Comparison of ENCODE assay signal across 11 mouse cellular contexts in the genomic region with DNA sequence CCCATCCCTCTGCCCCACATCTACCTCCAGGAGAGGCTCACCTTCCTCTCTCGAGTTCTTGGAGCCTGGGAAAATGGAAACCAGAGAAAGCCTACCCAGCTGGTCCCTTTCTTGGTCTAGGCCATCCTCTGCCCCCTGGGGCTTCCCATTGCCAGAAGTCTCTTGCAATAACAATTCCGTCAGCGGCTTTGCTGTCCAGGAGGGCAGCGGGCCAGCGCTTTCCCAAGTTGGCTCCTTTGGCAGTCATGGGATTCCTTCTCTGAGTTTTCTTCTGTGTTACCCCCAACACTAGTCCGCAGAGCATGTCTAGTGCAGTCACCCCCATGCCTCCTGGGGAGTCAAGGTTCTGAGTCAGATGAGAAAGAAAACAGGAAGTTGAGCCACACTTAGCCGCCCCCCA. TPM values are rescaled to one million over a fixed set of nuclear protein-coding genes. Genes with fewer than 3 reads are reported as not detected.
DNase-seq lines count a peak whose midpoint lies in the region; ATAC-seq lines count a peak whose summit lies in the region.
"Had no signal": no experiment of that assay in that cellular context is flagged by ENCODE, and none has a peak within 500 bp of the region (broad histone marks: within the 10 kb centered on the region; RNA-seq: fewer than 3 reads in every experiment).

No protein-coding gene starts in this region.

- H3K4me2 ChIP-seq in kidney, embryonic 14.5 days (replicated peaks; ENCODE audit: low read depth, low read length), result no peak overlapping the region
- H3K4me2 ChIP-seq: lung, embryonic 14.5 days; neural tube, embryonic 12.5 days had no signal

- no peaks in the 10 kb centered on the region for H3K4me1 ChIP-seq in kidney, embryonic 14.5 days (ENCODE audit: control insufficient read depth, insufficient read depth, low read length)
- H3K4me1 ChIP-seq: embryonic facial prominence, embryonic 10.5 days; neural tube, embryonic 12.5 days had no signal

- DNase-seq in kidney, adult 11 months, result peak; percentile 51
- DNase-seq in gastrocnemius, adult 18-20 months (ENCODE audit: low spot score), result peak; percentile 91
- DNase-seq in heart, postnatal 4 days, result peak; percentile 88
- peak; percentile 61 for DNase-seq in ovary, postnatal 14 days (ENCODE audit: low spot score)
- DNase-seq in layer of hippocampus, postnatal 14 days (ENCODE audit: low spot score in 2 of 2), result no peak
- DNase-seq in retina, postnatal 1 day, result no peak
- DNase-seq in cerebellum, adult 18-20 months, result no peak
- DNase-seq: lung, embryonic 14.5 days had no signal

- H3K27me3 ChIP-seq in kidney, embryonic 14.5 days (ENCODE audit: control insufficient read depth, insufficient read depth, low read length), result no peaks in the 10 kb centered on the region
- H3K27me3 ChIP-seq: neural tube, embryonic 12.5 days had no signal

- no peaks in the 10 kb centered on the region for H3K9me3 ChIP-seq in kidney, embryonic 14.5 days (ENCODE audit: control insufficient read depth, low read length)
- H3K9me3 ChIP-seq: embryonic facial prominence, embryonic 10.5 days; neural tube, embryonic 12.5 days had no signal

- no peak overlapping the region for H3K9ac ChIP-seq in kidney, embryonic 14.5 days (ENCODE audit: low read depth, low read length)
- H3K9ac ChIP-seq: lung, embryonic 14.5 days; neural tube, embryonic 12.5 days had no signal

- no peaks in the 10 kb centered on the region for H3K36me3 ChIP-seq in kidney, embryonic 14.5 days (ENCODE audit: control insufficient read depth, insufficient read depth, low read length)
- H3K36me3 ChIP-seq: embryonic facial prominence, embryonic 10.5 days; neural tube, embryonic 12.5 days had no signal

- no peak for ATAC-seq in kidney, embryonic 14.5 days (ENCODE audit: low FRiP score, low TSS enrichment)

- H3K4me3 ChIP-seq in kidney, embryonic 14.5 days (ENCODE audit: low read length), result no peak overlapping the region
- H3K4me3 ChIP-seq: embryonic facial prominence, embryonic 10.5 days; neural tube, embryonic 12.5 days had no signal

- 65% methylated on average over 7 of the region's 7 CpGs for WGBS in kidney, embryonic 14.5 days

- no peak overlapping the region for H3K27ac ChIP-seq in kidney, embryonic 14.5 days (ENCODE audit: low read depth, low read length)
- H3K27ac ChIP-seq: embryonic facial prominence, embryonic 10.5 days; neural tube, embryonic 12.5 days had no signal

RNA-seq across cellular contexts. Expression of a gene that starts 22.6 kb away (rescaled TPM):
- 0.15 and 0.26 TPM in 2 replicates for polyA plus RNA-seq in kidney, embryonic 14.5 days (2014; fragmentation: Nextera tagmentation; extraction: Ambion mirVana)
- 10 to 100 TPM; 28.3 to 32.8 TPM for total RNA-seq in gastrocnemius, adult 18-20 months (2021)
- 10 to 100 TPM; 47.1 to 54.2 TPM for total RNA-seq in heart, postnatal 4 days (2021)
- 1 to 10 TPM; 4.6 to 5.4 TPM for total RNA-seq in layer of hippocampus, postnatal 14 days (2021)
- polyA plus RNA-seq: embryonic facial prominence, embryonic 10.5 days had no signal

RNA-seq across cellular contexts. Expression of a gene that starts 46.0 kb away (rescaled TPM):
- polyA plus RNA-seq in kidney, embryonic 14.5 days (2014; fragmentation: Nextera tagmentation; extraction: Ambion mirVana), result 54.6 and 61.7 TPM in 2 replicates
- 1 to 10 TPM; 5.9 to 7.9 TPM for total RNA-seq in gastrocnemius, adult 18-20 months (2021)
- total RNA-seq in heart, postnatal 4 days (2021), result 10 to 100 TPM; 22.3 to 24.4 TPM
- 10 to 100 TPM; 80.0 to 81.9 TPM for total RNA-seq in layer of hippocampus, postnatal 14 days (2021)

RNA-seq across cellular contexts. Expression of a gene that starts 48.3 kb away (rescaled TPM):
- 14.8 and 16.5 TPM in 2 replicates for polyA plus RNA-seq in kidney, embryonic 14.5 days (2014; fragmentation: Nextera tagmentation; extraction: Ambion mirVana)
- 1 to 10 TPM; 5.7 to 6.0 TPM for total RNA-seq in gastrocnemius, adult 18-20 months (2021)
- 1 to 10 TPM; 6.1 to 9.5 TPM for total RNA-seq in heart, postnatal 4 days (2021)
- total RNA-seq in layer of hippocampus, postnatal 14 days (2021), result 10 to 100 TPM; 16.0 to 17.1 TPM

RNA-seq across cellular contexts. Expression of a gene that starts 50.8 kb away (rescaled TPM):
- not detected in 2 replicates for polyA plus RNA-seq in kidney, embryonic 14.5 days (2014; fragmentation: Nextera tagmentation; extraction: Ambion mirVana)
- total RNA-seq in gastrocnemius, adult 18-20 months (2021), result 10 to 100 TPM in 1 of 2 experiments, 1 to 10 TPM in 1; 4.3 to 11.7 TPM
- 1 to 10 TPM; 5.0 to 5.5 TPM for total RNA-seq in heart, postnatal 4 days (2021)
- 10 to 100 TPM; 11.6 to 14.0 TPM for total RNA-seq in layer of hippocampus, postnatal 14 days (2021)
- polyA plus RNA-seq: embryonic facial prominence, embryonic 10.5 days; lung, embryonic 14.5 days; neural tube, embryonic 12.5 days had no signal

Comparison
In these comparisons a context has a peak if more than half of its experiments do, and no peak if none do; other contexts are left out.
1. DNase-seq: peak in kidney, adult 11 months (single experiment), gastrocnemius, adult 18-20 months (single experiment), heart, postnatal 4 days (single experiment) and ovary, postnatal 14 days (single experiment); none in layer of hippocampus, postnatal 14 days (0 of 2), retina, postnatal 1 day (single experiment) and cerebellum, adult 18-20 months (0 of 2).
2. RNA of a gene that starts 22.6 kb away (total RNA-seq): 47.1 to 54.2 TPM in heart, postnatal 4 days and 28.3 to 32.8 TPM in gastrocnemius, adult 18-20 months; 4.6 to 5.4 TPM in layer of hippocampus, postnatal 14 days; every median in the first group is over 4 times any median in the second.